Mouse (Mus musculus) B cell, adult 2 months (primary cell): ENCODE results near the gene Pbx3.
A peak's percentile ranks its signal among the peaks of the same experiment; 100 is the strongest.

Experiments used
- DNase-seq, 2 experiments: peaks; one replicate each; pipeline ENCODE4 v3.0.0; 2022

The Pbx3 gene

GRCm38 (mm10) chr2:34372305-34373301 is at the start of gene Pbx3:
Pbx3 (minus strand) TSS chr2:34373142.
- DNase-seq: peak; percentile 99

- DNase-seq: no peak
These were observed 47.3 kb upstream of the Pbx3 start for GRCm38 (mm10) chr2:34420256-34420655.

GRCm38 (mm10) chr2:34409741-34410340 is 36.9 kb upstream of the Pbx3 start:
- no peak for DNase-seq

GRCm38 (mm10) chr2:34408341-34408740 is 35.4 kb upstream of the Pbx3 start:
- no peak for DNase-seq

- DNase-seq: peak; percentile 7 to 16
These were observed 34.7 kb upstream of the Pbx3 start for GRCm38 (mm10) chr2:34407596-34407995.

- peak; percentile 99 for DNase-seq
These were observed 33.9 kb upstream of the Pbx3 start, which contains the start of gene Mapkap1 for GRCm38 (mm10) chr2:34406601-34407464. Mapkap1 (plus strand) TSS chr2:34406771.

- no peak for DNase-seq
These were observed 26.6 kb upstream of the Pbx3 start for GRCm38 (mm10) chr2:34399535-34399934.

GRCm38 (mm10) chr2:34378930-34379329 is 6.0 kb upstream of the Pbx3 start:
- no peak for DNase-seq

- no peak for DNase-seq
These were observed 1.4 kb upstream of the Pbx3 start for GRCm38 (mm10) chr2:34374349-34374748.

- no peak for DNase-seq
These were observed 944 bp upstream of the Pbx3 start for GRCm38 (mm10) chr2:34373886-34374285.

- peak; percentile 34 to 54 for DNase-seq
These were observed 1.3 kb downstream of the Pbx3 start for GRCm38 (mm10) chr2:34371441-34372304.

GRCm38 (mm10) chr2:34370725-34371440 is 2.1 kb downstream of the Pbx3 start:
- peak; percentile 32 to 49 for DNase-seq

- DNase-seq: peak; percentile 4
These were observed 2.6 kb downstream of the Pbx3 start for GRCm38 (mm10) chr2:34370349-34370724.

GRCm38 (mm10) chr2:34368396-34368795 is 4.5 kb downstream of the Pbx3 start:
- no peak for DNase-seq

- DNase-seq: no peak
These were observed 5.9 kb downstream of the Pbx3 start for GRCm38 (mm10) chr2:34367024-34367423.

- no peak for DNase-seq
These were observed 9.3 kb downstream of the Pbx3 start for GRCm38 (mm10) chr2:34363678-34364077.

GRCm38 (mm10) chr2:34355801-34356211 is 17.1 kb downstream of the Pbx3 start:
- DNase-seq: no peak

- no peak for DNase-seq
These were observed 20.9 kb downstream of the Pbx3 start for GRCm38 (mm10) chr2:34352006-34352405.

GRCm38 (mm10) chr2:34347096-34347495 is 25.8 kb downstream of the Pbx3 start:
- no peak for DNase-seq

- no peak for DNase-seq
These were observed 74.3 kb downstream of the Pbx3 start for GRCm38 (mm10) chr2:34298664-34299063.

GRCm38 (mm10) chr2:34298202-34298601 is 74.7 kb downstream of the Pbx3 start:
- no peak for DNase-seq
